ENCODE assay signal across 9 mouse cellular contexts in genomic region chr8:103482033-103482720, GRCm38 (mm10).
DNase-seq lines count a peak whose midpoint lies in the region; ATAC-seq and TF ChIP-seq lines count a peak whose summit lies in the region.
"Had no signal": no experiment of that assay in that cellular context is flagged by ENCODE, and none has a peak within 500 bp of the region (broad histone marks: within the 10 kb centered on the region; RNA-seq: fewer than 3 reads in every experiment).

No protein-coding gene starts in this region.

- peak; percentile 43; the same call in 1 of the 2 replicates for ATAC-seq in kidney, postnatal 0 days (replicated peaks; ENCODE audit: low FRiP score, low read depth)
- ATAC-seq in hindbrain, embryonic 16.5 days: peak; percentile 50
- ATAC-seq: Patski had no signal

- WGBS in kidney, postnatal 0 days: 27% methylated on average over 6 of the region's 6 CpGs
- 9% methylated on average over 6 of the region's 6 CpGs for WGBS in embryonic facial prominence, embryonic 10.5 days
- 29% methylated on average over 6 of the region's 6 CpGs for WGBS in hindbrain, embryonic 16.5 days

- TF ChIP-seq CTCF in kidney, postnatal 0 days (IDR thresholded peaks at IDR 0.05; ENCODE audit: low read depth): peak; percentile 48

- peak; percentile 64 for DNase-seq in kidney, postnatal 0 days (ENCODE audit: low spot score)
- DNase-seq in kidney, adult 18-20 months: no peak
- peak; percentile 68 for DNase-seq in embryonic facial prominence, embryonic 10.5 days (ENCODE audit: low spot score)
- DNase-seq in retina, embryonic 14.5 days (ENCODE audit: low spot score): peak; percentile 59
- DNase-seq in testis, postnatal 14 days (ENCODE audit: low spot score): no peak
- no peak for DNase-seq in testis, postnatal 10 days (ENCODE audit: low spot score)
- DNase-seq: cerebellum, adult 8-10 months had no signal

- H3K4me1 ChIP-seq in kidney, postnatal 0 days (replicated peaks; ENCODE audit: insufficient read depth, low read length): no peaks in the 10 kb centered on the region
- H3K4me1 ChIP-seq in embryonic facial prominence, embryonic 10.5 days: peaks cover 25% of the 10 kb centered on the region
- 0 out of 2 replicates have a peak, but pooled peaks cover 5% of the 10 kb centered on the region for H3K4me1 ChIP-seq in hindbrain, embryonic 16.5 days (ENCODE audit: control insufficient read depth, insufficient read depth, low read depth, low read length)

- no peak overlapping the region for H3K4me3 ChIP-seq in kidney, postnatal 0 days (replicated peaks; ENCODE audit: low read depth, low read length)
- H3K4me3 ChIP-seq in embryonic facial prominence, embryonic 10.5 days: no peak overlapping the region
- H3K4me3 ChIP-seq in hindbrain, embryonic 16.5 days (ENCODE audit: low read length): no peak overlapping the region

- no peak overlapping the region for H3K9ac ChIP-seq in kidney, postnatal 0 days (ENCODE audit: low read depth, low read length)
- no peak overlapping the region for H3K9ac ChIP-seq in hindbrain, embryonic 16.5 days (ENCODE audit: low read depth, low read length)

- H3K27me3 ChIP-seq in kidney, postnatal 0 days (ENCODE audit: insufficient read depth, low read length): no peaks in the 10 kb centered on the region
- 0 out of 2 replicates have a peak, but pooled peaks cover 3% of the 10 kb centered on the region for H3K27me3 ChIP-seq in embryonic facial prominence, embryonic 10.5 days (replicated peaks; ENCODE audit: low read depth, poor library complexity, severe bottlenecking)
- no peaks in the 10 kb centered on the region for H3K27me3 ChIP-seq in hindbrain, embryonic 16.5 days (replicated peaks; ENCODE audit: control insufficient read depth, insufficient read depth, low read length)
- H3K27me3 ChIP-seq: Patski had no signal

- no peaks in the 10 kb centered on the region for H3K36me3 ChIP-seq in kidney, postnatal 0 days (ENCODE audit: insufficient read depth, low read length)
- H3K36me3 ChIP-seq in embryonic facial prominence, embryonic 10.5 days (replicated peaks): no peaks in the 10 kb centered on the region
- no peaks in the 10 kb centered on the region for H3K36me3 ChIP-seq in hindbrain, embryonic 16.5 days (ENCODE audit: control insufficient read depth, insufficient read depth, low read length)

- H3K27ac ChIP-seq in kidney, postnatal 0 days: no peak overlapping the region
- peak overlapping the region; percentile 70 for H3K27ac ChIP-seq in embryonic facial prominence, embryonic 10.5 days (replicated peaks)
- no peak overlapping the region for H3K27ac ChIP-seq in hindbrain, embryonic 16.5 days (ENCODE audit: low read depth, low read length)

- H3K9me3 ChIP-seq in kidney, postnatal 0 days (replicated peaks; ENCODE audit: low read length): no peaks in the 10 kb centered on the region
- no peaks in the 10 kb centered on the region for H3K9me3 ChIP-seq in embryonic facial prominence, embryonic 10.5 days
- no peaks in the 10 kb centered on the region for H3K9me3 ChIP-seq in hindbrain, embryonic 16.5 days (ENCODE audit: control insufficient read depth, low read length)

- H3K4me2 ChIP-seq in kidney, postnatal 0 days (ENCODE audit: low read length): no peak overlapping the region
- H3K4me2 ChIP-seq in hindbrain, embryonic 16.5 days (ENCODE audit: low read length): no peak overlapping the region

Comparison
In these comparisons a context has a peak if more than half of its experiments do, and no peak if none do; other contexts are left out.
1. DNase-seq: peak in kidney, postnatal 0 days (single experiment), embryonic facial prominence, embryonic 10.5 days (single experiment) and retina, embryonic 14.5 days (single experiment); none in kidney, adult 18-20 months (single experiment), testis, postnatal 14 days (single experiment) and testis, postnatal 10 days (single experiment).